Comparison of ENCODE assay signal across 20 mouse cellular contexts in the genomic region with DNA sequence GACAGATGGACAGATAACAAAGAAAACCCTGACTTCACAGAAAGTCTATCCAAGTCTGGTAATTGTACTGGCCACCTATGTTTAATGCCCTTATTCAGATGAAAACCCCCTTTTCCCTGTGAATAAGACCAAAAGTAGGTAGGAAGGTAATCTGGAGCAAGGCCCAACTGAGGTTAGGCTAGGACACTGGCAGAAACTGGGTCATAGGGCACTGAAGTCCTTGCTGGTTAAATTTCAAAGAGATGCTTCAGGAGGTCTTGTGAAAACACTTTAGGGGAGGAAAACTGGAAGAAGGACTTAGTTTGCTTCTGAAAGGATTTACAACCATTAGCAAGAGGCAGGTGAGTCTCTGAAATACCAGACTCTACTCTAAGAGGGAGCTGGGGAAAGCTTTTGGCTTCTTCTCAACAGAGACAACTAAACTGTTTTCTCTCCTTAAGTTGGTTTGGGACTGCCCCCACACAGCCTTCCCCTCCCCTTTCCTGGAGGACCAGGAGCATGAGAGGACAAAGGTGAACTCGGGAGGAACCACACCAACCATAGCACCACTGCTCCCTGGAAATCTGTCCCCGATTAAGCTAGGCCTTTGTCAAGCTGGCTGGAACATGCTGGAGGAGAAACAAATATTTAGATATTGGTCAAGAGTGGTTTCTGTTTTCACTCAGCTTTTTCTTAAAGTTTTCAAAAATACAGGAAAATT. TPM values are rescaled to one million over a fixed set of nuclear protein-coding genes. Genes with fewer than 3 reads are reported as not detected.
DNase-seq lines count a peak whose midpoint lies in the region; ATAC-seq lines count a peak whose summit lies in the region.
"Had no signal": no experiment of that assay in that cellular context is flagged by ENCODE, and none has a peak within 500 bp of the region (broad histone marks: within the 10 kb centered on the region; RNA-seq: fewer than 3 reads in every experiment).

No protein-coding gene starts in this region.

- ATAC-seq in kidney, embryonic 14.5 days (ENCODE audit: low FRiP score, low TSS enrichment) = no peak
- no peak for ATAC-seq in kidney, embryonic 15.5 days (replicated peaks; ENCODE audit: low FRiP score)
- ATAC-seq in CD4-positive, CD25-positive, alpha-beta regulatory T cell, adult 4 months = no peak

- H3K4me2 ChIP-seq in kidney, embryonic 14.5 days (replicated peaks; ENCODE audit: low read depth, low read length) = no peak overlapping the region
- no peak overlapping the region for H3K4me2 ChIP-seq in kidney, embryonic 15.5 days

- H3K9me3 ChIP-seq in kidney, embryonic 14.5 days (ENCODE audit: control insufficient read depth, low read length) = no peaks in the 10 kb centered on the region
- H3K9me3 ChIP-seq in kidney, embryonic 15.5 days (replicated peaks) = no peaks in the 10 kb centered on the region
- H3K9me3 ChIP-seq: embryonic facial prominence, embryonic 13.5 days; G1E; heart, embryonic 10.5 days; hindbrain, embryonic 12.5 days had no signal

- H3K36me3 ChIP-seq in kidney, embryonic 14.5 days (ENCODE audit: control insufficient read depth, insufficient read depth, low read length) = no peaks in the 10 kb centered on the region
- H3K36me3 ChIP-seq in kidney, embryonic 15.5 days = no peaks in the 10 kb centered on the region
- H3K36me3 ChIP-seq: embryonic facial prominence, embryonic 13.5 days; G1E; heart, embryonic 10.5 days; hindbrain, embryonic 12.5 days had no signal

- no peak overlapping the region for H3K9ac ChIP-seq in kidney, embryonic 14.5 days (ENCODE audit: low read depth, low read length)
- no peak overlapping the region for H3K9ac ChIP-seq in kidney, embryonic 15.5 days
- H3K9ac ChIP-seq: hindbrain, embryonic 12.5 days had no signal

- DNase-seq in kidney, adult 18-20 months = peak; percentile 64
- peak; percentile 72 to 78 for DNase-seq in kidney, adult 8-10 months
- peak; percentile 70 to 77 for DNase-seq in kidney, postnatal 36 days
- DNase-seq in spleen, postnatal 10 days (ENCODE audit: low spot score in 2 of 2) = no peak
- DNase-seq: adrenal gland, postnatal 10 days; cerebellum, adult 11 months; cerebellum, adult 9-10 months; cerebellum, postnatal 25 days; gastrocnemius, adult 2 months; gastrocnemius, postnatal 25 days; heart, postnatal 10 days; heart, postnatal 4 days had no signal

- WGBS in kidney, embryonic 14.5 days = 49% methylated on average over 2 of the region's 2 CpGs
- 43% methylated on average over 2 of the region's 2 CpGs for WGBS in kidney, embryonic 15.5 days

- H3K27ac ChIP-seq in kidney, embryonic 14.5 days (ENCODE audit: low read depth, low read length) = no peak overlapping the region
- H3K27ac ChIP-seq in kidney, embryonic 15.5 days = 0 out of 2 replicates have a peak overlapping the region, but pooled peaks have one; percentile 13
- H3K27ac ChIP-seq: embryonic facial prominence, embryonic 13.5 days; gastrocnemius, adult 2 months; heart, embryonic 10.5 days; hindbrain, embryonic 12.5 days had no signal

- H3K27me3 ChIP-seq in kidney, embryonic 14.5 days (ENCODE audit: control insufficient read depth, insufficient read depth, low read length) = no peaks in the 10 kb centered on the region
- no peaks in the 10 kb centered on the region for H3K27me3 ChIP-seq in kidney, embryonic 15.5 days
- H3K27me3 ChIP-seq: embryonic facial prominence, embryonic 13.5 days; hindbrain, embryonic 12.5 days had no signal

- H3K4me3 ChIP-seq in kidney, embryonic 14.5 days (ENCODE audit: low read length) = no peak overlapping the region
- no peak overlapping the region for H3K4me3 ChIP-seq in kidney, embryonic 15.5 days (replicated peaks)

- H3K4me1 ChIP-seq in kidney, embryonic 14.5 days (ENCODE audit: control insufficient read depth, insufficient read depth, low read length) = no peaks in the 10 kb centered on the region
- peaks cover 19% of the 10 kb centered on the region for H3K4me1 ChIP-seq in kidney, embryonic 15.5 days

RNA-seq across cellular contexts. Expression of a gene that starts 20.6 kb away (rescaled TPM):
- 1.7 and 3.9 TPM in 2 replicates for polyA plus RNA-seq in kidney, embryonic 14.5 days (2014; fragmentation: Nextera tagmentation; extraction: Ambion mirVana)
- polyA plus RNA-seq in kidney, embryonic 15.5 days (2015; fragmentation: Nextera tagmentation; extraction: Ambion mirVana) = 6.8 and 8.3 TPM in 2 replicates
- under 1 TPM in 1 of 2 experiments, not detected in 1; 0.12 TPM for polyA plus RNA-seq in CD4-positive, CD25-positive, alpha-beta regulatory T cell, adult 4 months (2017; shearing (Covaris generic))
- polyA plus RNA-seq: embryonic facial prominence, embryonic 13.5 days; G1E; heart, embryonic 14.5 days had no signal

RNA-seq across cellular contexts. Expression of a gene that starts 47.3 kb away (rescaled TPM):
- 1.2 and 3.2 TPM in 2 replicates for polyA plus RNA-seq in kidney, embryonic 14.5 days (2014; fragmentation: Nextera tagmentation; extraction: Ambion mirVana)
- 21.6 and 26.5 TPM in 2 replicates for polyA plus RNA-seq in kidney, embryonic 15.5 days (2015; fragmentation: Nextera tagmentation; extraction: Ambion mirVana)
- polyA plus RNA-seq in CD4-positive, CD25-positive, alpha-beta regulatory T cell, adult 4 months (2017; shearing (Covaris generic)) = not detected
- polyA plus RNA-seq: G1E; heart, embryonic 14.5 days had no signal

Comparison
In these comparisons a context has a peak if more than half of its experiments do, and no peak if none do; other contexts are left out.
1. DNase-seq: peak in kidney, adult 18-20 months (single experiment), kidney, adult 8-10 months (2 of 2) and kidney, postnatal 36 days (2 of 2); none in spleen, postnatal 10 days (0 of 2).